ENCODE assay signal across 13 mouse cellular contexts in the genomic region with DNA sequence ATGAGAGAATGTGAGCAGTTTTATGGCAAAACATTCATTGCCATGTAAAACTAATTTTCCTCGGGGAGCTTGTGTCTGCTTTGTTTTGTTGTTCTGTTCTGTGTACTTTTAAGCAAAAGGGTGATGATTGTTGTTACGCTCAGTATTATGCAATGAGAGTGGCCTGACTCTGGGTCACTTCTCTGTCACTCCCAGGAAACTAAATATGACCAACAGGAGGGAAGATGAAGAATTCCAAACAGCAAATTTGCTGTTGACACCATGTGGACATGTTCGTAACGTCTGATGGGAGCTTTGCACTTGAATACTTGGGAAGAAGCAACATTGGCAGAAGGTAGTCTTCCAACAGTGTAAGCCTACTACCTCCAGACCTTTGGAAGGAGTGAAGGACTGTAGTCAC.
"Had no signal": no experiment of that assay in that cellular context is flagged by ENCODE, and none has a peak within 500 bp of the region (broad histone marks: within the 10 kb centered on the region; RNA-seq: fewer than 3 reads in every experiment).

No protein-coding gene starts in this region.

- H3K36me3 ChIP-seq: neural tube, embryonic 12.5 days; neural tube, embryonic 13.5 days; neural tube, embryonic 15.5 days; stomach, embryonic 15.5 days had no signal

- H3K4me2 ChIP-seq: neural tube, embryonic 12.5 days; neural tube, embryonic 13.5 days; neural tube, embryonic 15.5 days; stomach, embryonic 15.5 days had no signal

- H3K27me3 ChIP-seq: neural tube, embryonic 12.5 days; neural tube, embryonic 13.5 days; neural tube, embryonic 15.5 days; stomach, embryonic 15.5 days had no signal

- H3K9me3 ChIP-seq: neural tube, embryonic 12.5 days; neural tube, embryonic 13.5 days; neural tube, embryonic 15.5 days; stomach, embryonic 15.5 days had no signal

- H3K9ac ChIP-seq: neural tube, embryonic 12.5 days; neural tube, embryonic 13.5 days; neural tube, embryonic 15.5 days; stomach, embryonic 15.5 days had no signal

- DNase-seq: retina, postnatal 1 day; spleen, adult 18-20 months; thymus, adult 18-20 months; thymus, adult 2 months; thymus, postnatal 14 days; thymus, postnatal 25 days; thymus, postnatal 36 days; thymus, postnatal 4 days had no signal

- H3K27ac ChIP-seq: neural tube, embryonic 12.5 days; neural tube, embryonic 13.5 days; neural tube, embryonic 15.5 days; stomach, embryonic 15.5 days; stomach, postnatal 0 days had no signal

- H3K4me3 ChIP-seq: neural tube, embryonic 12.5 days; neural tube, embryonic 13.5 days; neural tube, embryonic 15.5 days; stomach, embryonic 15.5 days had no signal

- H3K4me1 ChIP-seq: neural tube, embryonic 12.5 days; neural tube, embryonic 13.5 days; neural tube, embryonic 15.5 days; stomach, embryonic 15.5 days had no signal
